Mouse (Mus musculus) layer of hippocampus, adult 11-12 months (tissue): Measurements from ENCODE around the gene Fam193a.

Experiments
- DNase-seq: peaks from one replicate; pipeline ENCODE4 v3.0.0; 2022; ENCODE audit warnings: low spot score

Gene Fam193a

GRCm38 (mm10) chr5:34461294-34461693 is 91.6 kb downstream of the Fam193a start:
- DNase-seq, result no peak

- no peak for DNase-seq
Observed at GRCm38 (mm10) chr5:34461841-34462240, 92.1 kb downstream of the Fam193a start.

GRCm38 (mm10) chr5:34466079-34466478 is 96.3 kb downstream of the Fam193a start:
- no peak for DNase-seq

DNA sequence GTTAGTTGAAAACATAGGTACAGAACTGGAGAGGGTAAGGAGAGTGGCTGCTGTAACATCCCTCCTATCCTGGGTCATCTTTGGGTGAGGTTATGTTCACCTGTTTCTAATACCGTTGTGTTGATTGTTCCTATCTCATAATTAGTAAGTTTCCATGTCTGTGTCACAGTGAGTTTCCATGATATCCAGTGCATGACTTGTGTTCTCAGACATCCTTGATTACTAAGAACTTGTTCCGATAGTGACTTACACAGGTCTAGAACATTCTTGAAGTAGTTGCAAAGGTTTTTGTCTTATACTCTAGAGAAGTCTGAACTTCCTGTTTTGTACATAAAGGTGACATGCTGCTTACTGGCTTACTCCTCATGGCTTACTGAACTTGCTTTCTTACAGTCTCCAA is 96.9 kb downstream of the Fam193a start:
- DNase-seq, result no peak

DNA sequence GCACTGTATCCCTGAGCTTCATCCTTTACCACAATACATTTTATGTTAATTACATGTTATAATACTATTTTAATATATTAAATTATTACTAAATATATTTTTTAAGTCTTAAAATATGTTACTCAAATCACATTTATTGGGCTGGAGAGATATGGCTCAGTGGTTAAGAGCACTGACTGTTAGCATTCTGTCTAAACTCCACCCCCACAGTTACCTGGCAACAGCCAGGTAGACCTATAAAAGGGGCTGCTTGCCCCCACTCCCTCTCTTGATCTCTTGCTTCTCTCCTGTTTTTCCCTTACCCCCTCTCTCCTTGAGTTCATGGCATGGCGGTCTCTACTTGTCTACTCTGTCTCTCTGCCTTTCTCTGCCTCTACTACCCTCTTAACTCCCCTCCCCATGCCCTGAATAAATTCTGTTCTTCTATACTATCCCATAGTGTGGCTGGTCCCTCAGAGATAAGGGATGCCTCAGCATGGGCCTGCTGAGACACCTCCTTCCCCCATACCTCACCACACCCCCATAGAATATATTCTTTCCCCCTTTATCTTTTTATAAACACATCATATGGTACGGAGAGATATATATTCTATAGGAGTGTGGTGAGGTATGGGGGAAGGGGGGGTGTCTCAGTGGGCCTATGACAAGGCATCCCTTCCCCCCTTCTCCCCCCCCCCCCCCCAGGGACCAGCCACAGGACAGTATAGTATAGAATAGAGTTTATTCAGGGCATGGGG is 98.5 kb downstream of the Fam193a start:
- DNase-seq, result no peak

- no peak for DNase-seq
Observed at GRCm38 (mm10) chr5:34480926-34481325, 111.2 kb downstream of the Fam193a start.

- DNase-seq, result no peak
Observed at GRCm38 (mm10) chr5:34485731-34486130, 116.0 kb downstream of the Fam193a start.

DNA sequence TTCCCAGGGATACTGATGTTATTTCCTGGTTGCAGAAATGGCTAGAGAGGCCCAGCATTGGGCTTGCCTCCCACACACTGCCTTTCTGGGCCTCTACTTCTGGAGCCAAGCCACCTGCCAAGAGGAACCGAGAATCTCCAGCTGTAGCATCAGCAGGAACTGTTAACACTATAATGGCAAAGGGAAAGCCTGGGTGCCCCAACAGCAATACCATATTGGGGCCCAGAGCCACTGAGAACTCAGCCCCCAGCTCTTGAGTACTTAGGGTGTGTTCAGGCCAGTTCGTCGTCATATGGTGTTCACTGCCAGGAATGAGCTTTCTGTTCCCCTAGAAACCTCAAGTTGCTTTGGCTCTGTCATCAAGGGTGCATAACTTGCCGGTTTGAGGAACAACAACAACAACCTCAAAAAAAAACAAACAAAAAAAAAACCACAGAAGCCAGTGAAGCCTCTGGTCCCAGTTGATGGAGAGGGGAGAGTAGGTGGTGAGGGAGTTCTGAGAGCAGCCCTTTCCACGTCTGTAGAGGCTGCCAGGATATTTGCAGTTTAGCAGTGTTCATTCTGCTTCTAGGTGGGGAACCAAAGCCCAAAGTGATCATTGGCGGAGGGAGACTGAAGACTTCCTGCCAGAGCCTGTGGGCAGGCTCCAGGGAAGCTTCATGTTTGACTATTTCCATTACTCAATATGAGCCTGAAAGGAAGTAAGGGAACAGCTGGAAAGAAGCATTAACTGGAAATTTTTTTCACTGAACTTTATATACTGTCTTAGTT is 117.8 kb downstream of the Fam193a start:
- DNase-seq, result peak; percentile 49

DNA sequence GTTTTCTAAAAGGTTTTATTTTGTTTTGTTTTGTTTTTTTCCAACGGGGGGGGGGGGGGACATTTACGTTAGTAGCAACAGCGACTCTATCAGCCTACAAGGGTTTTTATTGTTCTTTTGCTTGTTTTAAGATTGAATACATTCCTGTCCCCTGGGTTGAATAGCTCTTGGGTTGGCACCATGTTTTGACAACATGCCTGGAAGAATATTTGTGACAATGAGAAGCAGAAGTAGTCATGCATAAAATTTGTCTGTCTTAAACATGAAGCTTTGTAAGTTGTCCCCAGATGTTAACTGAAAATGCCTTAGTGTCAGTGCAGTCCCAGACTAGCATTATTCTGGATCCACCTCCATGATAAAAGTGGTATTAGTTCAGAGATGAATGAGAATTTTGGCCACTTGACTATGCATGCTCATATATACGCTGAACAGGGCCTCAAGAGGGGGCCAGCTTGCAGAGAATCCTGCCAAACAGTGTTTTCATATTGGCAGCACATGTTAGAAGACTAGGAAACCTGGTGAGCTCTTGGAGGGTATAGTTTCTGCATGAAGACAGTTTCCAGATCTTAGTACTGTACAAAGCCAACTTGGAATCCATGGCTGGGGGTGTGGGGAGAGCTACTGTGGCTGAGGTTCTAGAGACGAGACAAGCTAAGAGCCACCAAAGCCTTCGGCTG is 119.1 kb downstream of the Fam193a start:
- no peak for DNase-seq

GRCm38 (mm10) chr5:34489418-34489787 is 119.7 kb downstream of the Fam193a start:
- no peak for DNase-seq

- DNase-seq, result no peak
Observed at GRCm38 (mm10) chr5:34496745-34497144, 127.0 kb downstream of the Fam193a start.

GRCm38 (mm10) chr5:34500886-34501285 is 131.2 kb downstream of the Fam193a start:
- no peak for DNase-seq

DNA sequence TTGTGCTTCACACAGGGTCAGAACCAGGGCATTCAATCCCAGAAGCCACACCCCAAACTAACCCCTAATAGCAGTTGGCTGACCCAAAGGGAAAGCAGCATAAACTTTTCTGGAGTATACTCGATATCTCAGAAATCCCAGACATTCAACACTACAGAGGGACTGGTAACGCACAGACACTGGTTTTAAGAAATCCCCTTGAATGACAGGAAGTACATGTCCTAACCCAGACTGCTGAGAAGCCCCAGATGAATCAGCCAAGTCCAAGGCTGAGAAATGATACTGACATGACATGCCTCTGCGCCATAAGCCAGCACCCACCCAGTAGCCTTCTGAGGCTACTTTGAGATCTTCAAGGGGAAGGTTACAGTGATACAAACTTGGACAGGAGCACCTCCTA is 131.9 kb downstream of the Fam193a start:
- no peak for DNase-seq

DNA sequence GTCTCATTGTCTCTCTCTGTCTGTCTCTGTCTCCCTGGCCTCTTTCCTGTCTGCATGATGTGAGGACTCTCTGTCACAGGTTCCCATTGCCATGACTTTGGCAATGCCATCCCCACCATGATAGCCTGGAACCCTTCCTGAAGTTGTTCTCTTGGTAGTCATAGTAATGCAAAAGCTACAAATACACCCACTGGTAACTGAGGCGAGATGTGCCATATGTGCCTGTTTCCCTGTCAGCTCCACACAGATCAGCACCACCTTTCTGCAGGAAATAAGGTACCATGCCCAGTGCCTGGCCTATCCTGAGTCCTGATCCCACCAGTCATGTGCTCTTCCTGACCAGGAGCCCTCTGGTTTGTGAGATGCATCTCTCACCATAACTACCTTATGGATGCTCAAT is 132.7 kb downstream of the Fam193a start:
- no peak for DNase-seq

DNA sequence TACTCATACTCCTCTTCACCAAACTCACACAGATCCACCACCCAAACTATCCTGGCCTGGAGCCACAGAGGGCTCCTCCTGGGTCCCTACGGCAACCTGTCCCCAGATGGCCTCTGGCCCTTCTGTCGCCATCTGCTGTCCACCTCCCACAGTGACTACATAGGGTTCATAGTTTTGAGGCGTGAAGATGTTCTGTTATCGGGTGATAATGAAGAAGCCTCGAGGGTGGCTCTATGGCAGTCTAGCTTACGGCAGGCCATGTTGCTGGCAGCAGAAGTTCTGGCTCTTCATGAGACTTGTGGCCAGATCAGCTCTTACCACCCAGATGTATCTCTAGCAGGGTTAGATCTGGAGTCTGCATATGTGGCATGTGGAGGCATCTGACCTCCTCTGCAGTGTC is 133.1 kb downstream of the Fam193a start:
- no peak for DNase-seq

GRCm38 (mm10) chr5:34512486-34512885 is 142.8 kb downstream of the Fam193a start:
- DNase-seq, result no peak

DNA sequence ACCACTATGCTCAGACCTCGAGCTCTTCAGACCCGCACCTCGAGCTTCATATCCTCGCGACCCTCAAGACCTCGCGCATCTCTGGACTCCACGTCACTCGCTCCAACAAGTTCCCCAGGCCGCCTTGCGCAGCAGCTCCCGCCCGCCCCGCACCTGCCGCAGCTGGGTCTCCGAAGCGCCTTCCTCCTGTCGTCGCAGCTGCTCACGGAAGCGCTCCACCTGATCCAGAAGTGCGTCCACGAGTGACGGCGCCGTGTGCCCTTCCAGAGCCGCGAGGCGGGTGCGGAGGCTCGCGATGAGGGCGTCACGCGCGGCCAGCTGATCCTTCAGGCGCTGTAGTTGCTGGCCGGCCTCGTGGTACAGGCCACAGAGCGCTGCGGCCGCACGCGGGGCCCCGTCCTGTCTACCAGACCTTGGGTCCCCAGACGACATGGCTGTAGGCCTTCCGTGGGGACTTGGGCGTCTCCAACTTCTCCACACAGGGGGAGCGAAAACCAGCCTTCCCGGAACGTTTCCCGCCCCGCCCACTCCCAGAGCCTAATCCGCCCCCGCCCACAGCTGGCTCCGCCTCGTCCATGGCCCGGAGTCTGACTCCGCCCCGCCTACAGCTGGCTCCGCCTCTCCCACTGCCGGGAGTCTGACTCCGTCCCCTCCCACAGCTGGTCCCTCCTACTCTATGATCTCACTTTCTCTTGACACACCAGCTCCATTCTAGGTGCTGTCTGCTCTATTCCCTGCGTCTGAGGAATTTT is 143.9 kb downstream of the Fam193a start, which contains the start of gene Tnip2:
Tnip2 (minus strand) TSS at position 526 of the 752 bp plus-strand sequence.
- DNase-seq, result peak; percentile 96

GRCm38 (mm10) chr5:34514218-34514566 is 144.5 kb downstream of the Fam193a start:
- DNase-seq, result no peak

GRCm38 (mm10) chr5:34515096-34515495 is 145.4 kb downstream of the Fam193a start:
- no peak for DNase-seq

GRCm38 (mm10) chr5:34517913-34518312 is 148.2 kb downstream of the Fam193a start:
- peak; percentile 89 for DNase-seq

DNA sequence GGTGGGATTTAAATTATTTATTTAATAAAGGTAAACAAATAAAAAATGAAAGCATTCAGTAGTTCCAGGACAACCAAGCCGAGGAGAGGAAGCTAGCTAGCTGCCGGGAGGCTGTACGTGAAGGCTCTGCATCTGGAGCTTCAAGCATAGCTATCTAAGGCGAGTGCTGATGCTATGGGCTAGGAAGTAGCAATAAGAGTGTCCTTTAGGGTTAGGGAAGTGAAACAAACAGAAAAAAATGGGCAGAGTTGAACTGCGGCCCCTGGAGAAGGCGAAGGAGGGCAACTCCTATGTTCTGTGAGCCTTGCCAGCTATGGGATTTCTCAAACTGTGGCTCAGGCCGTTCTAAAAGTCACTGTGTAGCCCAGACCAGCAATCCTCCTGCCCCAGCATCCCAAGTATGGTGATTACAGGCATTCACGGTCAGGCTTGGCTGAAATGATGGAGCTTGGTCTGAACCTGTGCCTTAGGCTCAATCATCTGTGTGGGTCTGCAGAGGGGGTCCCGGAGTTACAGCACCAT is 149.7 kb downstream of the Fam193a start:
- no peak for DNase-seq
